Mouse (Mus musculus) kidney, embryonic 15.5 days (tissue): Measurements from ENCODE around the gene 2810004N23Rik. TPM values are rescaled to one million over a fixed set of nuclear protein-coding genes. Genes with fewer than 3 reads are reported as not detected.
A peak's percentile ranks its signal among the peaks of the same experiment; 100 is the strongest.

ENCODE experiments used
- ATAC-seq: fragments of 200-750 bp; cut with Nextera tagmentation; replicated peaks from 2 replicates; pipeline ENCODE4 v1.8.0; 2017; ENCODE audit warnings: moderate TSS enrichment; ENCODE audit not compliant: low FRiP score
- H3K27ac ChIP-seq: fragments of 300-500 bp; sonication (generic); 2 replicates; pipeline ENCODE4 v1.5.1; 2015; ENCODE audit warnings: mild to moderate bottlenecking, inconsistent platforms
- H3K27me3 ChIP-seq: fragments of 300-500 bp; sonication (generic); 2 replicates; pipeline ENCODE4 v1.6.1; 2015; ENCODE audit warnings: inconsistent platforms
- H3K36me3 ChIP-seq: fragments of 300-500 bp; sonication (generic); 2 replicates; pipeline ENCODE4 v1.6.1; 2015; ENCODE audit warnings: inconsistent platforms
- H3K4me1 ChIP-seq: fragments of 300-500 bp; sonication (generic); 2 replicates; pipeline ENCODE4 v1.6.1; 2015; ENCODE audit warnings: inconsistent platforms
- H3K4me2 ChIP-seq: fragments of 300-500 bp; sonication (generic); 2 replicates; pipeline ENCODE4 v1.6.1; 2015; ENCODE audit warnings: moderate library complexity, mild to moderate bottlenecking, inconsistent platforms
- H3K4me3 ChIP-seq: fragments of 300-500 bp; sonication (generic); replicated peaks from 2 replicates; pipeline ENCODE4 v1.5.1; 2015; ENCODE audit warnings: mild to moderate bottlenecking, inconsistent platforms
- H3K9ac ChIP-seq: fragments of 300-500 bp; sonication (generic); 2 replicates; pipeline ENCODE4 v1.6.1; 2015; ENCODE audit warnings: mild to moderate bottlenecking, inconsistent platforms
- H3K9me3 ChIP-seq: fragments of 300-500 bp; sonication (generic); replicated peaks from 2 replicates; pipeline ENCODE4 v1.6.1; 2016; ENCODE audit warnings: inconsistent platforms
- WGBS: fragments of 180-500 bp; shearing (Covaris S2); methylation state at CpG from one replicate; pipeline ENCODE4 v1.1.7; 2015; ENCODE audit warnings: mixed read lengths; 5-methylcytosine and 5-hydroxymethylcytosine counted together
- polyA plus RNA-seq: library from polyadenylated mRNA; unstranded; fragments of >200 nt; fragmentation: Nextera tagmentation; extraction: Ambion mirVana; gene quantifications from 2 replicates; pipeline ENCODE4 v1.2.1, GENCODE M21; 2015

Gene 2810004N23Rik
- polyA plus RNA-seq, 1 experiment from 2014 or later, result 53.3 TPM

- no peaks in the 10 kb centered on the region for H3K36me3 ChIP-seq
- WGBS, result 91% methylated on average over 4 of the region's 4 CpGs
- H3K27me3 ChIP-seq, result no peaks in the 10 kb centered on the region
- no peak overlapping the region for H3K9ac ChIP-seq
- no peak overlapping the region for H3K4me2 ChIP-seq
- 0 out of 2 replicates have a peak, but pooled peaks cover 5% of the 10 kb centered on the region for H3K9me3 ChIP-seq
- no peak for ATAC-seq
- H3K4me1 ChIP-seq, result no peaks in the 10 kb centered on the region
- no peak overlapping the region for H3K27ac ChIP-seq
- no peak overlapping the region for H3K4me3 ChIP-seq
Observed at GRCm38 (mm10) chr8:124813326-124813725, 49.6 kb downstream of the 2810004N23Rik start.

DNA sequence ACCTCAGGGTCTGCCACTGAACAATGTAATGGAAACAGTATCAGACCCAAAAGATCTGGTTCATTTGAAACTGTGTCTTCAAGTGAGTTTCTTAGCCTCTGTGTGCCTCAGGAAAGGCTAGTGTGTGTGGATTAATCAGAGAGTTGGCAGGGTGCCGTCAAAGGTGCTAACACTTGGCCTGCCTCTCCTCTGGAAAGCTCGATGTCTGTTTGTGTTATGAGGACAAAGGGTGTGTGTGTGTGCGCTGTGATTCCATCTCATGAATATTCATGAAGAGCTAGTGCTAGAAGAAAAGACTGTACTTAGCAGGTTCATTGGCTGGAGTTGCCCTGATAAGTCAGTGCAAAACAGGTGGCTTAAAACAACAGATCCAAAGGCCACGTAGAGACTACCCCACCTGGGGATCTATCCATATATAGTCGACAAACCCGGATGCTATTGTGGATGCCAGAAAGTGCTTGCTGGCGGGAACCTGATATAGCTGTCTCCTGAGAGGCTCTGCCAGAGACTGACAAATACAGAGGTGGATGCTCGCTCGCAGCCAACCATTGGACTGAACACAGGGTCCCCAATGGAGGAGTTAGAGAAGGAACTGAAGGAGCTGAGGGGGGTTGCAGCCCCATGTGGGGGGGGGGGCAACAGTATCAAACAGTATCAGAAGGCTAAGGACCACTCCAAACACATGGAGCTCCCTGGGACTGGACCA, 52.1 kb downstream of the 2810004N23Rik start:
- 46% methylated on average over 9 of the region's 9 CpGs for WGBS
- no peaks in the 10 kb centered on the region for H3K36me3 ChIP-seq
- H3K4me2 ChIP-seq, result no peak overlapping the region

GRCm38 (mm10) chr8:124810056-124810610, 52.8 kb downstream of the 2810004N23Rik start:
- Histone ChIP-seq H3K4me1 (no peaks in the 10 kb centered on the region), H3K36me3 (no peaks in the 10 kb centered on the region), H3K4me2 (no peak overlapping the region), H3K27me3 (0 out of 2 replicates have a peak, but pooled peaks cover 2% of the 10 kb centered on the region), H3K27ac (no peak overlapping the region), H3K4me3 (no peak overlapping the region), H3K9ac (no peak overlapping the region), H3K9me3 (no peaks in the 10 kb centered on the region)
- ATAC-seq, result no peak
- 59% methylated on average over 5 of the region's 5 CpGs for WGBS

More for the DNA sequence above, 52.1 kb downstream of the 2810004N23Rik start:
- H3K9me3 ChIP-seq, result no peaks in the 10 kb centered on the region
- 0 out of 2 replicates have a peak, but pooled peaks cover 2% of the 10 kb centered on the region for H3K27me3 ChIP-seq
- no peak for ATAC-seq
- no peaks in the 10 kb centered on the region for H3K4me1 ChIP-seq
- H3K9ac ChIP-seq, result no peak overlapping the region
- no peak overlapping the region for H3K4me3 ChIP-seq
- H3K27ac ChIP-seq, result no peak overlapping the region

GRCm38 (mm10) chr8:124809419-124809818, 53.5 kb downstream of the 2810004N23Rik start:
- no peaks in the 10 kb centered on the region for H3K36me3 ChIP-seq
- H3K9me3 ChIP-seq, result no peaks in the 10 kb centered on the region
- no peak overlapping the region for H3K4me2 ChIP-seq
- H3K9ac ChIP-seq, result no peak overlapping the region
- 0 out of 2 replicates have a peak, but pooled peaks cover 2% of the 10 kb centered on the region for H3K27me3 ChIP-seq
- H3K4me1 ChIP-seq, result no peaks in the 10 kb centered on the region
- 56% methylated on average over 2 of the region's 2 CpGs for WGBS
- no peak for ATAC-seq
- no peak overlapping the region for H3K4me3 ChIP-seq
- no peak overlapping the region for H3K27ac ChIP-seq

GRCm38 (mm10) chr8:124805990-124806389, 56.9 kb downstream of the 2810004N23Rik start:
- 0 out of 2 replicates have a peak, but pooled peaks cover 10% of the 10 kb centered on the region for H3K27me3 ChIP-seq
- H3K4me1 ChIP-seq, result no peaks in the 10 kb centered on the region
- no peaks in the 10 kb centered on the region for H3K36me3 ChIP-seq
- no peak overlapping the region for H3K27ac ChIP-seq
- H3K9ac ChIP-seq, result no peak overlapping the region
- no peaks in the 10 kb centered on the region for H3K9me3 ChIP-seq
- WGBS, result 78% methylated on average over 4 of the region's 4 CpGs
- no peak overlapping the region for H3K4me2 ChIP-seq
- H3K4me3 ChIP-seq, result no peak overlapping the region
- ATAC-seq, result no peak

DNA sequence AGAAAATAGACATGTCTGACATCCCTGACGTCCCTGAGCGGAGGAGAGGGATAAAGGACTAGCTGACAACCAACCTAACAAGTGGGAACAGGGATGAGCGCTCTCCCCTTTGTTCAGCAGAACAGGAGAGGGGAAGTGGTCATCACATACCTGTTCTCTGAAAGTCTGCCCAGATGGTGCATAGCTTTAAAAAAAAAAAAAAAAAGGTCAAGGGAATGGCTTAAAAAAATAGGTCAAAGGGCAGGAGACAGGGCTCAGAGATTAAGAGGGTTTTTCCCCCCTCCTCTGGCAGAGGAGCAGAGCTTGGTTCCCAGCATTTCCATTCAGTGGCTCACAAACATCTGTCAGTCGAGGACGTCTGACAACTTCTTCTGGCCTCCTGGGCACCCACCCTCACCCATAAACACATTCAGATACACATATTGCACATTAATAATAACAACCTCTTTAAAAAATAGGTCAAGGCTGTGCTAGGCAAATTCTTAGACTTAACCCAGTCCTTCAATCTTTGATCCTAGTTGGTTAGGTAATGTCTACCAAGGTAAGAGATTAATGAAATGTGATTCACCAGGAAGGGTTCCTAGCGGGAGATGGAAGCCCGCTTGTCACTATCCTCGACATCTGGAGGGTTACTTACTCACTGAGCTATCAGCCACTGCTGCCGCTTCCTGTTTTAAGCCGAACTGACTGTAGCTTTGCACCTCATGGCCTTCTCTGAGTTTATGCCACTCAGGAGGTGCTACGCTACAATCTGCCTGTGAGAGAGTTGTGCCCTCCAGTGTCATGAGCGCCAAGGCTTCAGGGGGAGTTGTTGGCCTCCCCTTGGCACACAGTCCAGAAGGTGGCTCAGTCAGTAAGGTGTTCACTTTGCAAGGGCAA, 58.9 kb downstream of the 2810004N23Rik start:
- Histone ChIP-seq H3K27ac (no peak overlapping the region), H3K4me1 (no peaks in the 10 kb centered on the region), H3K27me3 (0 out of 2 replicates have a peak, but pooled peaks cover 10% of the 10 kb centered on the region), H3K36me3 (no peaks in the 10 kb centered on the region), H3K9ac (no peak overlapping the region), H3K4me2 (no peak overlapping the region), H3K9me3 (no peaks in the 10 kb centered on the region), H3K4me3 (no peak overlapping the region)
- 70% methylated on average over 12 of the region's 12 CpGs for WGBS
- no peak for ATAC-seq

- ATAC-seq, result no peak
Observed at GRCm38 (mm10) chr8:124800542-124800941, 62.4 kb downstream of the 2810004N23Rik start.

DNA sequence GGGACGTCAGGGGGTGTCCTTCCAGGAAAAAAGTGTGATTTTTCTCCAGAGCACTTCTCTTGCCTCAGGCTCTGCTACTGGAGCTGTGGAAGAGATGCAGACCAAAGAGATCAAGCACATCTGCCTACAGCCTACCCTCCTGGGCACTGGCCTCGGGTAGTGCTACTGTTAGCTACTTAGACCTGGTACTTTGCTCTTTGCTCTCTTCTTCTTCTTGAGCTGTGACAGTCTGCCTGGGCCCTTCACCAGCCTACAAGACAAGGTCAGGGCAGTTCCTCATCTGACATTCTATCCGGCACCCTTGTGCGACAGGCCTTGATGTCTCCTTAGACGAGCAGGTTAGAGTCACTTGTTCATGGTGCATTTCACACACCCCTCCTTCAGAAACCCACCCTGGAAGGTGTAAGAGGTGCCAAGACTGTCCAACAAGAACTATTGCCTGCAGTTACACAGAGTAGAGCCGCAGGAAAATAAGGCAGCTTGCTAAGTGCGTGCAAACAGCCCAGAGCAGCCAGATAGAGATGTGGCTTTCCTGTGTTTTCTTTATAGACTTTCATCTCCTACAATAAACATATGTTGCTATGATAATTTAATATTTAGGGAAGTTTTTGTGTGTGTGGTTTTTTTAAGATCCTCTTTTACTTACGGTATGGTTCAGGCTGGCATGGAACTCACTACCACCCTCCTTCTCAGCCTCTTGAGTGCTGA, 67.0 kb downstream of the 2810004N23Rik start:
- Histone ChIP-seq H3K4me2 (no peak overlapping the region), H3K27me3 (peaks cover 69% of the 10 kb centered on the region), H3K4me1 (peaks cover 34% of the 10 kb centered on the region), H3K36me3 (no peaks in the 10 kb centered on the region), H3K27ac (no peak overlapping the region), H3K9ac (no peak overlapping the region), H3K9me3 (no peaks in the 10 kb centered on the region), H3K4me3 (no peak overlapping the region)
- WGBS, result 64% methylated on average over 8 of the region's 8 CpGs
- ATAC-seq, result no peak

More at GRCm38 (mm10) chr8:124800542-124800941, 62.4 kb downstream of the 2810004N23Rik start:
- H3K27ac ChIP-seq, result no peak overlapping the region
- H3K4me2 ChIP-seq, result no peak overlapping the region
- H3K4me3 ChIP-seq, result no peak overlapping the region
- H3K27me3 ChIP-seq, result peaks cover 31% of the 10 kb centered on the region
- no peaks in the 10 kb centered on the region for H3K36me3 ChIP-seq
- H3K4me1 ChIP-seq, result no peaks in the 10 kb centered on the region
- H3K9ac ChIP-seq, result no peak overlapping the region
- no peaks in the 10 kb centered on the region for H3K9me3 ChIP-seq
- 46% methylated on average over 11 of the region's 11 CpGs for WGBS

GRCm38 (mm10) chr8:124794486-124794780, 68.5 kb downstream of the 2810004N23Rik start:
- H3K27ac ChIP-seq, result no peak overlapping the region
- no peaks in the 10 kb centered on the region for H3K9me3 ChIP-seq
- peak overlapping the region; percentile 99 for H3K4me2 ChIP-seq
- peak overlapping the region; percentile 60 for H3K4me3 ChIP-seq
- peaks cover 34% of the 10 kb centered on the region for H3K4me1 ChIP-seq
- no peaks in the 10 kb centered on the region for H3K36me3 ChIP-seq
- 0% methylated on average over 25 of the region's 25 CpGs for WGBS
- no peak overlapping the region for H3K9ac ChIP-seq
- H3K27me3 ChIP-seq, result peaks cover 82% of the 10 kb centered on the region
- no peak for ATAC-seq

- H3K36me3 ChIP-seq, result no peaks in the 10 kb centered on the region
- H3K27ac ChIP-seq, result no peak overlapping the region
- H3K27me3 ChIP-seq, result peaks cover 88% of the 10 kb centered on the region
- no peaks in the 10 kb centered on the region for H3K9me3 ChIP-seq
- WGBS, result under 1% methylated on average over 79 of the region's 81 CpGs
- H3K4me2 ChIP-seq, result peak overlapping the region; percentile 99
- H3K4me3 ChIP-seq, result peak overlapping the region; percentile 60
- peak; percentile 27; the same call in 1 of the 2 replicates for ATAC-seq
- H3K4me1 ChIP-seq, result peaks cover 34% of the 10 kb centered on the region
- no peak overlapping the region for H3K9ac ChIP-seq
Observed at GRCm38 (mm10) chr8:124793661-124794485, 69.0 kb downstream of the 2810004N23Rik start.

DNA sequence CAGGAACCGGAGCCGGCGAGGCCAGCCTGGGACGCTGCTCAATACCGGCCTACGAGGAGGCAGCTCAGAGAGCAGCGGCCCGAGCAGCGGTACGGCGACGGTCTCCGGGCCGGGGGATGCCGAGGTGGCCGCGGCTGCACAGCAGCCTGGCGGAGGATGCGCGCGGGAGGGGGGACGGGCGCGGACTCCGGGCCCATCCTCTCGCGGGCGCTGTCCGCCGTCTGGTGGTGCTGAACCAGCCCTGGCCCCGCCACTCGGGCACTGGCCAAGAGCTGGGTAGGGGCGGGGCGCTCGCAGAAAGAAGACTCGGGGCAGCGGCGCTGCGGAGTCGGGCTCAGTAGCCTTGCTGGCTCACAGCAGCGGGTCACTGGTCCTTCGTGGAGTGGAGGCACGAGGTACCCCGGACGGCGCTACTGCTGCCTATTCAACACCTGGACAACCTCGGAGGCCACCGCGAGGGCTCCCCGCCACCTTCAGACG, 69.7 kb downstream of the 2810004N23Rik start:
- no peak overlapping the region for H3K9ac ChIP-seq
- peak overlapping the region; percentile 99 for H3K4me2 ChIP-seq
- H3K27ac ChIP-seq, result no peak overlapping the region
- peaks cover 93% of the 10 kb centered on the region for H3K27me3 ChIP-seq
- H3K36me3 ChIP-seq, result no peaks in the 10 kb centered on the region
- ATAC-seq, result peak; percentile 90
- peak overlapping the region; percentile 60 for H3K4me3 ChIP-seq
- WGBS, result under 1% methylated on average over 51 of the region's 51 CpGs
- peaks cover 34% of the 10 kb centered on the region for H3K4me1 ChIP-seq
- H3K9me3 ChIP-seq, result no peaks in the 10 kb centered on the region
